Mouse (Mus musculus) forebrain, embryonic 10.5 days (tissue): ENCODE measurements around the gene Mylk. TPM values are rescaled to one million over a fixed set of nuclear protein-coding genes. Genes with fewer than 3 reads are reported as not detected.

Source experiments
- DNase-seq: peaks from one replicate; pipeline ENCODE4 v3.0.0-alpha.2; 2017; ENCODE audit warnings: low spot score; ENCODE audit errors: extremely low spot score
- H3K27ac ChIP-seq: fragments of 300-500 bp; sonication (generic); 2 replicates; pipeline ENCODE4 v1.5.1; 2016; ENCODE audit warnings: mild to moderate bottlenecking
- H3K27me3 ChIP-seq: fragments of 300-500 bp; sonication (generic); 2 replicates; pipeline ENCODE4 v1.6.1; 2016; ENCODE audit warnings: mild to moderate bottlenecking; ENCODE audit not compliant: poor library complexity, severe bottlenecking
- H3K36me3 ChIP-seq: fragments of 300-500 bp; sonication (generic); replicated peaks from 2 replicates; pipeline ENCODE4 v1.6.1; 2016; ENCODE audit warnings: mild to moderate bottlenecking, moderate library complexity
- H3K4me1 ChIP-seq: fragments of 300-500 bp; sonication (generic); 2 replicates; pipeline ENCODE4 v1.6.1; 2016
- H3K4me3 ChIP-seq: fragments of 300-500 bp; sonication (generic); 2 replicates; pipeline ENCODE4 v1.5.1; 2016; ENCODE audit warnings: mild to moderate bottlenecking, moderate library complexity
- H3K9me3 ChIP-seq: fragments of 300-500 bp; sonication (generic); 2 replicates; pipeline ENCODE4 v1.6.1; 2016; ENCODE audit warnings: mild to moderate bottlenecking, moderate library complexity
- WGBS: fragments of 180-500 bp; shearing (Covaris S2); methylation state at CpG from one replicate; pipeline ENCODE4 v1.1.7; 2016; 5-methylcytosine and 5-hydroxymethylcytosine counted together
- polyA plus RNA-seq: library from polyadenylated mRNA; unstranded; fragments of >200 nt; fragmentation: Nextera tagmentation; extraction: Ambion mirVana; gene quantifications from 2 replicates; pipeline ENCODE4 v1.2.1, GENCODE M21; 2016

Mylk gene
- polyA plus RNA-seq, 1 experiment from 2014 or later: 5.1 TPM

GRCm38 (mm10) chr16:34940363-34940762 lies 195.4 kb downstream of the Mylk start:
- no peak for DNase-seq
- Histone ChIP-seq H3K4me3 (no peak overlapping the region), H3K4me1 (peaks cover 54% of the 10 kb centered on the region), H3K36me3 (no peaks in the 10 kb centered on the region), H3K27ac (no peak overlapping the region; the same call in 1 of the 2 replicates), H3K27me3 (no peaks in the 10 kb centered on the region), H3K9me3 (no peaks in the 10 kb centered on the region)
- 83% methylated on average over 5 of the region's 5 CpGs for WGBS

- no peaks in the 10 kb centered on the region for H3K27me3 ChIP-seq
- no peak for DNase-seq
- no peaks in the 10 kb centered on the region for H3K9me3 ChIP-seq
- H3K4me3 ChIP-seq: no peak overlapping the region
- no peaks in the 10 kb centered on the region for H3K36me3 ChIP-seq
- no peak overlapping the region for H3K27ac ChIP-seq
- peaks cover 45% of the 10 kb centered on the region for H3K4me1 ChIP-seq
- WGBS: 53% methylated on average over 3 of the region's 3 CpGs
Observed at GRCm38 (mm10) chr16:34941915-34942314, 196.9 kb downstream of the Mylk start.

GRCm38 (mm10) chr16:34946301-34946700 lies 201.3 kb downstream of the Mylk start:
- H3K27ac ChIP-seq: no peak overlapping the region
- H3K4me3 ChIP-seq: no peak overlapping the region
- H3K36me3 ChIP-seq: no peaks in the 10 kb centered on the region
- H3K27me3 ChIP-seq: no peaks in the 10 kb centered on the region
- H3K9me3 ChIP-seq: no peaks in the 10 kb centered on the region
- WGBS: 88% methylated on average over 3 of the region's 3 CpGs
- DNase-seq: no peak
- H3K4me1 ChIP-seq: peaks cover 18% of the 10 kb centered on the region

- Histone ChIP-seq H3K27ac (no peak overlapping the region), H3K9me3 (peaks cover 5% of the 10 kb centered on the region), H3K36me3 (peaks cover 10% of the 10 kb centered on the region), H3K27me3 (no peaks in the 10 kb centered on the region), H3K4me1 (peaks cover 3% of the 10 kb centered on the region; the same call in 1 of the 2 replicates), H3K4me3 (no peak overlapping the region)
- WGBS: 91% methylated on average over 9 of the region's 9 CpGs
- no peak for DNase-seq
Observed at GRCm38 (mm10) chr16:34950935-34951334, 205.9 kb downstream of the Mylk start.

GRCm38 (mm10) chr16:34952254-34952653 lies 207.2 kb downstream of the Mylk start:
- Histone ChIP-seq H3K4me1 (peaks cover 12% of the 10 kb centered on the region), H3K36me3 (peaks cover 18% of the 10 kb centered on the region), H3K9me3 (peaks cover 5% of the 10 kb centered on the region), H3K27ac (no peak overlapping the region), H3K4me3 (no peak overlapping the region), H3K27me3 (0 out of 2 replicates have a peak, but pooled peaks cover 11% of the 10 kb centered on the region)
- 80% methylated on average over 5 of the region's 5 CpGs for WGBS
- DNase-seq: no peak

- Histone ChIP-seq H3K27me3 (0 out of 2 replicates have a peak, but pooled peaks cover 11% of the 10 kb centered on the region), H3K9me3 (peaks cover 5% of the 10 kb centered on the region), H3K36me3 (peaks cover 21% of the 10 kb centered on the region), H3K27ac (no peak overlapping the region), H3K4me1 (peaks cover 17% of the 10 kb centered on the region), H3K4me3 (no peak overlapping the region)
- no peak for DNase-seq
- WGBS: 87% methylated on average over 3 of the region's 3 CpGs
Observed at GRCm38 (mm10) chr16:34952798-34953197, 207.8 kb downstream of the Mylk start.

GRCm38 (mm10) chr16:34953501-34953900 lies 208.5 kb downstream of the Mylk start:
- Histone ChIP-seq H3K9me3 (peaks cover 5% of the 10 kb centered on the region), H3K36me3 (peaks cover 21% of the 10 kb centered on the region), H3K4me1 (peaks cover 24% of the 10 kb centered on the region), H3K4me3 (no peak overlapping the region), H3K27me3 (0 out of 2 replicates have a peak, but pooled peaks cover 11% of the 10 kb centered on the region), H3K27ac (no peak overlapping the region)
- 94% methylated on average over 10 of the region's 10 CpGs for WGBS
- no peak for DNase-seq

- 76% methylated on average over 8 of the region's 8 CpGs for WGBS
- 0 out of 2 replicates have a peak, but pooled peaks cover 11% of the 10 kb centered on the region for H3K27me3 ChIP-seq
- peaks cover 41% of the 10 kb centered on the region for H3K4me1 ChIP-seq
- no peak for DNase-seq
- peaks cover 21% of the 10 kb centered on the region for H3K36me3 ChIP-seq
- H3K4me3 ChIP-seq: no peak overlapping the region
- H3K27ac ChIP-seq: no peak overlapping the region
- H3K9me3 ChIP-seq: peaks cover 5% of the 10 kb centered on the region
Observed at GRCm38 (mm10) chr16:34957487-34958230, 212.6 kb downstream of the Mylk start.

GRCm38 (mm10) chr16:34958667-34959066 lies 213.7 kb downstream of the Mylk start:
- Histone ChIP-seq H3K36me3 (peaks cover 18% of the 10 kb centered on the region), H3K9me3 (peaks cover 5% of the 10 kb centered on the region), H3K4me1 (peaks cover 41% of the 10 kb centered on the region), H3K4me3 (no peak overlapping the region), H3K27ac (no peak overlapping the region), H3K27me3 (0 out of 2 replicates have a peak, but pooled peaks cover 11% of the 10 kb centered on the region)
- 73% methylated on average over 9 of the region's 9 CpGs for WGBS
- no peak for DNase-seq

- 90% methylated on average over 5 of the region's 5 CpGs for WGBS
- H3K36me3 ChIP-seq: peaks cover 21% of the 10 kb centered on the region
- no peak for DNase-seq
- peaks cover 41% of the 10 kb centered on the region for H3K4me1 ChIP-seq
- no peak overlapping the region for H3K27ac ChIP-seq
- H3K27me3 ChIP-seq: 0 out of 2 replicates have a peak, but pooled peaks cover 11% of the 10 kb centered on the region
- H3K9me3 ChIP-seq: peaks cover 5% of the 10 kb centered on the region
- H3K4me3 ChIP-seq: no peak overlapping the region
Observed at GRCm38 (mm10) chr16:34959261-34959660, 214.3 kb downstream of the Mylk start.

- Histone ChIP-seq H3K4me3 (no peak overlapping the region), H3K27me3 (0 out of 2 replicates have a peak, but pooled peaks cover 11% of the 10 kb centered on the region), H3K4me1 (peaks cover 41% of the 10 kb centered on the region), H3K9me3 (no peaks in the 10 kb centered on the region), H3K27ac (no peak overlapping the region), H3K36me3 (peaks cover 16% of the 10 kb centered on the region)
- DNase-seq: no peak
- 92% methylated on average over 5 of the region's 5 CpGs for WGBS
Observed at GRCm38 (mm10) chr16:34960243-34960642, 215.2 kb downstream of the Mylk start.

GRCm38 (mm10) chr16:34960866-34961582 lies 216.0 kb downstream of the Mylk start:
- Histone ChIP-seq H3K4me1 (peaks cover 41% of the 10 kb centered on the region), H3K9me3 (no peaks in the 10 kb centered on the region), H3K36me3 (peaks cover 15% of the 10 kb centered on the region), H3K27ac (0 out of 2 replicates have a peak overlapping the region, but pooled peaks have one; percentile 32), H3K27me3 (0 out of 2 replicates have a peak, but pooled peaks cover 11% of the 10 kb centered on the region), H3K4me3 (no peak overlapping the region)
- 67% methylated on average over 9 of the region's 9 CpGs for WGBS
- DNase-seq: no peak

- Histone ChIP-seq H3K36me3 (peaks cover 7% of the 10 kb centered on the region; the same call in 1 of the 2 replicates), H3K4me3 (no peak overlapping the region), H3K27me3 (no peaks in the 10 kb centered on the region), H3K27ac (no peak overlapping the region), H3K9me3 (no peaks in the 10 kb centered on the region), H3K4me1 (peaks cover 39% of the 10 kb centered on the region)
- no peak for DNase-seq
- WGBS: 87% methylated on average over 4 of the region's 4 CpGs
Observed at GRCm38 (mm10) chr16:34962322-34962721, 217.3 kb downstream of the Mylk start.
